Comparison of ENCODE assay signal across 17 mouse cellular contexts in the genomic region with DNA sequence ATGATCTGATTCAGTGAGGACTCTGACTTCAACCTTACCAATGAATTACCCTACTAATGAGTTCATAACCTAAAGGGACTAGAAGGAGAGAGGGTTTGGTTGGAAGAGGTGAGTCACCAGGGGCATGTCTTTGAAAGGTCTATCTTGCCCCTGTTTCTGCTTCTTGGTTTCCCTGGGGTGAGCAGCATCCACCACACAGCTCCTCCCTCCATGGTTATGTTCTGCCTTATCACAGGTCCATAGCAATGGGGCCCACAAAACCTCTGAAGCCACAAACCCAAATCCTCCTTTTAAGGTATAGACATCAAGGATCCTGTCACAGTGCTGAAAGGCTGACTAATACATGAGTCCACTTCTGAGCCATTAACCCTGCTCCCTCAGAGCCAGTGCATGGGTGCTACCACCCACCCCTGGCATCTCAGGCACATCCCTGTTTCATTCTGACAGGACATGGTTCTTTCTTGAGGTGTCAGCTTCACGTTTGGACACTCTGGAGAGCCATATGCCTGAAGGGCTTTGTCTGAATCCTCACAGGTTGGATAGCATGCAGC.
DNase-seq lines count a peak whose midpoint lies in the region; ATAC-seq and TF ChIP-seq lines count a peak whose summit lies in the region.
"Had no signal": no experiment of that assay in that cellular context is flagged by ENCODE, and none has a peak within 500 bp of the region (broad histone marks: within the 10 kb centered on the region; RNA-seq: fewer than 3 reads in every experiment).

No protein-coding gene starts in this region.

- no peak overlapping the region for H3K4me2 ChIP-seq in heart, embryonic 13.5 days
- H3K4me2 ChIP-seq in myocyte (ENCODE audit: low read depth), result peak overlapping the region; percentile 84
- H3K4me2 ChIP-seq: embryonic facial prominence, embryonic 15.5 days; forebrain, embryonic 15.5 days; hindbrain, embryonic 14.5 days; intestine, embryonic 15.5 days had no signal

- H3K9me3 ChIP-seq in heart, embryonic 13.5 days, result 0 out of 2 replicates have a peak, but pooled peaks cover 4% of the 10 kb centered on the region
- H3K9me3 ChIP-seq: embryonic facial prominence, embryonic 15.5 days; forebrain, embryonic 15.5 days; hindbrain, embryonic 10.5 days; intestine, embryonic 15.5 days had no signal

- DNase-seq in heart, adult 9 months (ENCODE audit: low spot score in 2 of 2), result no peak
- peak; percentile 42 for DNase-seq in 3134 (ENCODE audit: extremely low read depth, insufficient read length, low spot score)
- DNase-seq in 416B (ENCODE audit: low read depth), result peak; percentile 82
- DNase-seq in urinary bladder, postnatal 14 days (ENCODE audit: low spot score), result no peak
- DNase-seq: adrenal gland, postnatal 10 days; cerebellum, adult 11 months; cerebellum, adult 8-10 months; cerebellum, postnatal 14 days; embryo, embryonic 11 days; gastrocnemius, postnatal 25 days had no signal

- no peak for ATAC-seq in heart, embryonic 13.5 days (ENCODE audit: extremely low read depth, insufficient number of reproducible peaks, low FRiP score, low TSS enrichment)
- ATAC-seq: forebrain, embryonic 15.5 days; intestine, embryonic 15.5 days had no signal

- no peaks in the 10 kb centered on the region for H3K36me3 ChIP-seq in heart, embryonic 13.5 days
- H3K36me3 ChIP-seq in myocyte (ENCODE audit: control insufficient read depth, insufficient read depth), result no peaks in the 10 kb centered on the region
- H3K36me3 ChIP-seq: embryonic facial prominence, embryonic 15.5 days; forebrain, embryonic 15.5 days; hindbrain, embryonic 10.5 days; intestine, embryonic 15.5 days had no signal

- peak overlapping the region; percentile 76; the same call in 1 of the 2 replicates for H3K27ac ChIP-seq in heart, embryonic 13.5 days (replicated peaks)
- H3K27ac ChIP-seq: embryonic facial prominence, embryonic 15.5 days; forebrain, embryonic 15.5 days; hindbrain, embryonic 10.5 days; hindbrain, embryonic 14.5 days; intestine, embryonic 15.5 days had no signal

- H3K27me3 ChIP-seq in heart, embryonic 13.5 days (replicated peaks), result no peaks in the 10 kb centered on the region
- H3K27me3 ChIP-seq in myocyte (ENCODE audit: control insufficient read depth, insufficient read depth, insufficient read length), result no peaks in the 10 kb centered on the region
- H3K27me3 ChIP-seq: embryonic facial prominence, embryonic 15.5 days; forebrain, embryonic 15.5 days; intestine, embryonic 15.5 days had no signal

- H3K9ac ChIP-seq in heart, embryonic 13.5 days, result no peak overlapping the region
- H3K9ac ChIP-seq: embryonic facial prominence, embryonic 15.5 days; forebrain, embryonic 15.5 days; hindbrain, embryonic 14.5 days; intestine, embryonic 15.5 days had no signal

- peaks cover 69% of the 10 kb centered on the region for H3K4me1 ChIP-seq in heart, embryonic 13.5 days
- H3K4me1 ChIP-seq: forebrain, embryonic 15.5 days; hindbrain, embryonic 10.5 days had no signal

- H3K4me3 ChIP-seq in heart, embryonic 13.5 days, result no peak overlapping the region
- no peak overlapping the region for H3K4me3 ChIP-seq in myocyte
- H3K4me3 ChIP-seq: embryonic facial prominence, embryonic 15.5 days; forebrain, embryonic 15.5 days; hindbrain, embryonic 10.5 days; intestine, embryonic 15.5 days had no signal

- no peak overlapping the region for H3ac ChIP-seq in myocyte (ENCODE audit: control insufficient read depth, insufficient read length)

- no peaks in the 10 kb centered on the region for H3K79me2 ChIP-seq in myocyte (ENCODE audit: control insufficient read depth, insufficient read depth)

- no peak for TF ChIP-seq POLR2A in myocyte (IDR thresholded peaks at IDR 0.05; ENCODE audit: insufficient read length, low read depth)

- 44% methylated on average over 1 of the region's 1 CpGs for WGBS in heart, embryonic 13.5 days

TF ChIP-seq in myocyte, 11 proteins besides CTCF, POLR2A, EP300 and RAD21:
- TF ChIP-seq MYOD1 (IDR thresholded peaks at IDR 0.05; ENCODE audit: control insufficient read depth in 1 of 3, insufficient read length in 2 of 3, low read depth in 2 of 3), result no peak
- no peak for TF ChIP-seq POLR2AphosphoS2 (IDR thresholded peaks at IDR 0.05; ENCODE audit: insufficient read length, low read depth)
- TF ChIP-seq CEBPB (IDR thresholded peaks at IDR 0.05; ENCODE audit: insufficient read depth, poor library complexity, severe bottlenecking), result no peak
- no peak for TF ChIP-seq TCF12 (IDR thresholded peaks at IDR 0.05; ENCODE audit: insufficient read depth, poor library complexity, severe bottlenecking)
- TF ChIP-seq SRF (IDR thresholded peaks at IDR 0.05; ENCODE audit: control insufficient read depth, insufficient read length, low read depth), result no peak
- no peak for TF ChIP-seq TCF3 (IDR thresholded peaks at IDR 0.05; ENCODE audit: insufficient read length, low read depth)
- no peak for TF ChIP-seq MYOG (IDR thresholded peaks at IDR 0.05; ENCODE audit: control insufficient read depth in 1 of 3, insufficient read depth in 1 of 3, insufficient read length in 2 of 3, low read depth in 2 of 3)
- TF ChIP-seq E2F4 (IDR thresholded peaks at IDR 0.05; ENCODE audit: insufficient read depth), result no peak
- TF ChIP-seq USF1 (IDR thresholded peaks at IDR 0.05; ENCODE audit: low read depth), result no peak
- no peak for TF ChIP-seq REST (IDR thresholded peaks at IDR 0.05; ENCODE audit: insufficient read depth, insufficient read length)
- TF ChIP-seq MAX (IDR thresholded peaks at IDR 0.05; ENCODE audit: low read depth), result no peak

Comparison
In these comparisons a context has a peak if more than half of its experiments do, and no peak if none do; other contexts are left out.
1. DNase-seq: peak in 3134 (single experiment) and 416B (single experiment); none in heart, adult 9 months (0 of 2) and urinary bladder, postnatal 14 days (single experiment).